Mouse (Mus musculus) B cell, adult 62 days (primary cell): ENCODE results near the gene Dguok. TPM values are rescaled to one million over a fixed set of nuclear protein-coding genes. Genes with fewer than 3 reads are reported as not detected.

Source experiments
- total RNA-seq: library from RNA; stranded (reverse); gene quantifications from 4 replicates; pipeline ENCODE4 v1.2.4, GENCODE M21; 2023

The Dguok gene
- 48.3 to 57.5 TPM (median 53.9 TPM) in 4 replicates for total RNA-seq

GRCm38 (mm10) chr6:83506258-83507167 lies at the start of gene Dguok:
Gene Dguok (minus strand): TSS chr6:83506969.

GRCm38 (mm10) chr6:83536028-83536794 lies 29.4 kb upstream of the Dguok start, which contains the start of gene Actg2:
Gene Actg2 (minus strand): TSS chr6:83536265.

GRCm38 (mm10) chr6:83459034-83459644 lies 47.6 kb downstream of the Dguok start, which contains the start of gene Tet3:
Gene Tet3 (minus strand): TSS chr6:83459084.

Other genes with a start within 250 kb of the Dguok start
- 10.0 to 15.5 TPM (median 13.0 TPM) in 4 replicates for gene Mthfd2, start 181.1 kb downstream of the Dguok start, total RNA-seq
- gene Mob1a, start 181.0 kb downstream of the Dguok start, total RNA-seq, result 139 to 147 TPM (median 140 TPM) in 4 replicates
- 34.3 to 42.1 TPM (median 38.3 TPM) in 4 replicates for gene Bola3, start 157.8 kb downstream of the Dguok start, total RNA-seq
- gene Tet3, start 47.9 kb downstream of the Dguok start, total RNA-seq, result 76.4 to 91.5 TPM (median 83.7 TPM) in 4 replicates
- not detected in 4 replicates for gene Actg2, start 29.3 kb upstream of the Dguok start, total RNA-seq
- 15.3 to 17.4 TPM (median 16.3 TPM) in 4 replicates for gene Stambp, start 65.8 kb upstream of the Dguok start, total RNA-seq
- not detected in 4 replicates for gene Clec4f, start 149.2 kb upstream of the Dguok start, total RNA-seq
- 0.39 TPM in 1 of 4 replicates, not detected in the others for gene Cd207, start 170.9 kb upstream of the Dguok start, total RNA-seq
- gene Vax2, start 204.3 kb upstream of the Dguok start, total RNA-seq, result not detected in 4 replicates
- gene Atp6v1b1, start 236.0 kb upstream of the Dguok start, total RNA-seq, result not detected in 4 replicates